Mouse (Mus musculus) liver, embryonic 14.5 days (tissue): ENCODE data around the gene Col16a1. TPM values are rescaled to one million over a fixed set of nuclear protein-coding genes. Genes with fewer than 3 reads are reported as not detected.

Experiments
- ATAC-seq: fragments of 200-750 bp; cut with Nextera tagmentation; 2 replicates; pipeline ENCODE4 v1.8.0; 2017; ENCODE audit warnings: moderate number of reproducible peaks, mild to moderate bottlenecking, moderate library complexity; ENCODE audit not compliant: insufficient read depth
- DNase-seq, 3 experiments: peaks; one replicate each; pipeline ENCODE4 v3.0.0-alpha.2; 2012 to 2013; ENCODE audit warnings: low read depth in 3 of 3, low spot score in 3 of 3
- H3K27ac ChIP-seq: fragments of 300-500 bp; sonication (generic); 2 replicates; pipeline ENCODE4 v1.5.1; 2014; ENCODE audit warnings: moderate library complexity, mild to moderate bottlenecking, control low read depth, inconsistent platforms
- H3K27me3 ChIP-seq: fragments of 300-500 bp; sonication (generic); 2 replicates; pipeline ENCODE4 v1.6.1; 2014; ENCODE audit warnings: mild to moderate bottlenecking, low read length, moderate library complexity; ENCODE audit not compliant: control insufficient read depth, insufficient read depth
- H3K36me3 ChIP-seq: fragments of 300-500 bp; sonication (generic); replicated peaks from 2 replicates; pipeline ENCODE4 v1.6.1; 2014; ENCODE audit warnings: low read depth; ENCODE audit not compliant: control insufficient read depth, insufficient read depth
- H3K4me1 ChIP-seq, 2 experiments: fragments of 200-500 bp in 1 of 2; fragments of 300-500 bp in 1 of 2; sonication (generic) in 1 of 2; replicated peaks; 2 replicates each; pipeline ENCODE4 v1.6.1; 2012 to 2014; ENCODE audit warnings: antibody characterized with exemption in 1 of 2, inconsistent platforms in 1 of 2, low read length in 1 of 2; ENCODE audit not compliant: control insufficient read depth in 2 of 2, insufficient read depth in 2 of 2
- H3K4me2 ChIP-seq: fragments of 300-500 bp; sonication (generic); 2 replicates; pipeline ENCODE4 v1.6.1; 2014; ENCODE audit warnings: low read depth, mild to moderate bottlenecking, control low read depth, moderate library complexity
- H3K4me3 ChIP-seq, 2 experiments: fragments of 200-500 bp in 1 of 2; fragments of 300-500 bp in 1 of 2; sonication (generic) in 1 of 2; 2 replicates each; pipeline ENCODE4 v1.5.1; 2012 to 2014; ENCODE audit warnings: low read depth in 2 of 2, low read length in 2 of 2, mild to moderate bottlenecking in 2 of 2, control low read depth in 1 of 2, inconsistent platforms in 1 of 2, moderate library complexity in 1 of 2; ENCODE audit not compliant: insufficient read depth in 1 of 2
- H3K9ac ChIP-seq: fragments of 300-500 bp; sonication (generic); replicated peaks from 2 replicates; pipeline ENCODE4 v1.6.1; 2014; ENCODE audit warnings: mild to moderate bottlenecking, control low read depth, moderate library complexity
- H3K9me3 ChIP-seq: fragments of 300-500 bp; sonication (generic); 2 replicates; pipeline ENCODE4 v1.6.1; 2016; ENCODE audit warnings: low read length, mixed read lengths; ENCODE audit not compliant: control insufficient read depth
- CTCF ChIP-seq: IDR thresholded peaks from 2 replicates; pipeline ENCODE4 v1.5.1; 2016; ENCODE audit warnings: antibody characterized with exemption, low read depth, control low read depth
- EP300 ChIP-seq: IDR thresholded peaks from 2 replicates; pipeline ENCODE4 v1.6.1; 2016; ENCODE audit warnings: antibody characterized with exemption, low read depth
- WGBS: fragments of 180-500 bp; shearing (Covaris S2); extraction: QIAGEN DNeasy Blood & Tissue Kit; methylation state at CpG from one replicate; pipeline ENCODE4 v1.1.7; 2014; ENCODE audit not compliant: insufficient replicate concordance; 5-methylcytosine and 5-hydroxymethylcytosine counted together
- polyA plus RNA-seq, 2 experiments: library from polyadenylated mRNA; depleted of rRNA in 1 of 2; stranded (reverse) in 1 of 2; unstranded in 1 of 2; fragments of >200 nt; fragmentation: Nextera tagmentation in 1 of 2; extraction: Ambion mirVana in 1 of 2; gene quantifications; 2 replicates each; pipeline versions ENCODE4 v1.2.1 to v1.2.3; 2012 to 2014

Gene Col16a1
- polyA plus RNA-seq, 2 experiments, result 1.5 to 3.0 TPM

GRCm38 (mm10) chr4:130140992-130141402, 93.4 kb downstream of the Col16a1 start:
- H3K27me3 ChIP-seq, result peaks cover 32% of the 10 kb centered on the region
- ATAC-seq (no peak), DNase-seq (no peak)
- H3K36me3 ChIP-seq, result no peaks in the 10 kb centered on the region
- no peak overlapping the region for H3K9ac ChIP-seq
- TF ChIP-seq EP300, result no peak
- no peak overlapping the region for H3K27ac ChIP-seq
- H3K4me2 ChIP-seq, result no peak overlapping the region
- H3K4me1 ChIP-seq, result no peaks in the 10 kb centered on the region
- no peak overlapping the region for H3K4me3 ChIP-seq
- 41% methylated on average over 9 of the region's 9 CpGs for WGBS
- no peaks in the 10 kb centered on the region for H3K9me3 ChIP-seq

GRCm38 (mm10) chr4:130141786-130142185, 94.1 kb downstream of the Col16a1 start:
- DNase-seq (no peak), ATAC-seq (no peak)
- Histone ChIP-seq H3K9me3 (no peaks in the 10 kb centered on the region), H3K9ac (no peak overlapping the region), H3K4me2 (no peak overlapping the region), H3K4me3 (no peak overlapping the region), H3K27me3 (peaks cover 32% of the 10 kb centered on the region), H3K4me1 (no peaks in the 10 kb centered on the region), H3K36me3 (no peaks in the 10 kb centered on the region), H3K27ac (no peak overlapping the region)
- 38% methylated on average over 3 of the region's 3 CpGs for WGBS
- TF ChIP-seq CTCF (no peak), EP300 (no peak)

GRCm38 (mm10) chr4:130148405-130148804, 100.8 kb downstream of the Col16a1 start:
- H3K27me3 ChIP-seq, result peaks cover 8% of the 10 kb centered on the region
- no peaks in the 10 kb centered on the region for H3K4me1 ChIP-seq
- TF ChIP-seq CTCF (no peak), EP300 (no peak)
- no peak for ATAC-seq
- H3K27ac ChIP-seq, result no peak overlapping the region
- no peaks in the 10 kb centered on the region for H3K36me3 ChIP-seq
- H3K4me3 ChIP-seq, result no peak overlapping the region
- DNase-seq, result no peak
- H3K4me2 ChIP-seq, result no peak overlapping the region
- H3K9me3 ChIP-seq, result no peaks in the 10 kb centered on the region
- 21% methylated on average over 10 of the region's 10 CpGs for WGBS
- no peak overlapping the region for H3K9ac ChIP-seq

Other genes with a start within 250 kb of the Col16a1 start
- 26.1 and 42.2 TPM in 2 replicates for gene Ptp4a2, start 236.6 kb upstream of the Col16a1 start, polyA plus RNA-seq (2012; rRNA removed)
- 150 and 154 TPM in 2 replicates for gene Ptp4a2, start 236.6 kb upstream of the Col16a1 start, polyA plus RNA-seq (2014; fragmentation: Nextera tagmentation; extraction: Ambion mirVana)
- gene Spocd1, start 118.6 kb upstream of the Col16a1 start, polyA plus RNA-seq (2012; rRNA removed), result 0.03 TPM in 1 of 2 replicates, not detected in the other
- 0.11 TPM in 1 of 2 replicates, not detected in the other for gene Spocd1, start 118.6 kb upstream of the Col16a1 start, polyA plus RNA-seq (2014; fragmentation: Nextera tagmentation; extraction: Ambion mirVana)
- 0.22 and 0.24 TPM in 2 replicates for gene Adgrb2, start 63.0 kb upstream of the Col16a1 start, polyA plus RNA-seq (2012; rRNA removed)
- gene Adgrb2, start 63.0 kb upstream of the Col16a1 start, polyA plus RNA-seq (2014; fragmentation: Nextera tagmentation; extraction: Ambion mirVana), result 0.15 TPM in 1 of 2 replicates, not detected in the other
- 24.9 and 31.4 TPM in 2 replicates for gene Pef1, start 54.7 kb downstream of the Col16a1 start, polyA plus RNA-seq (2012; rRNA removed)
- 38.9 and 41.3 TPM in 2 replicates for gene Pef1, start 54.7 kb downstream of the Col16a1 start, polyA plus RNA-seq (2014; fragmentation: Nextera tagmentation; extraction: Ambion mirVana)
- gene Hcrtr1, start 91.5 kb downstream of the Col16a1 start, polyA plus RNA-seq (2012; rRNA removed), result 0.04 TPM in 1 of 2 replicates, not detected in the other
- gene Hcrtr1, start 91.5 kb downstream of the Col16a1 start, polyA plus RNA-seq (2014; fragmentation: Nextera tagmentation; extraction: Ambion mirVana), result not detected in 2 replicates
- gene Tinagl1, start 127.3 kb downstream of the Col16a1 start, polyA plus RNA-seq (2012; rRNA removed), result 24.4 and 27.0 TPM in 2 replicates
- gene Tinagl1, start 127.3 kb downstream of the Col16a1 start, polyA plus RNA-seq (2014; fragmentation: Nextera tagmentation; extraction: Ambion mirVana), result 18.2 and 20.7 TPM in 2 replicates
- gene Gm853, start 174.6 kb downstream of the Col16a1 start, polyA plus RNA-seq (2012; rRNA removed), result 0.01 TPM in 1 of 2 replicates, not detected in the other
- not detected in 2 replicates for gene Gm853, start 174.6 kb downstream of the Col16a1 start, polyA plus RNA-seq (2014; fragmentation: Nextera tagmentation; extraction: Ambion mirVana)
- gene Serinc2, start 231.4 kb downstream of the Col16a1 start, polyA plus RNA-seq (2012; rRNA removed), result 0.45 and 0.48 TPM in 2 replicates
- 0.23 and 0.30 TPM in 2 replicates for gene Serinc2, start 231.4 kb downstream of the Col16a1 start, polyA plus RNA-seq (2014; fragmentation: Nextera tagmentation; extraction: Ambion mirVana)